Mouse (Mus musculus) mouse trophoblast stem cell (cell line): ENCODE data around the gene Znhit6.

Source experiments
- in situ Hi-C, 2 experiments: fragments of 300-500 bp; cut with MseI, MboI; formaldehyde crosslinking; loops; 2 replicates in 1 of 2; 3 replicates in 1 of 2; pipeline ENCODE4 v1.15.1; 2025

The Znhit6 gene

GRCm38 (mm10) chr3:145641036-145641685 lies 65.2 kb downstream of the Znhit6 start:
- in situ Hi-C loops, result no loop called here

- in situ Hi-C loops, result no loop called here
Measured at GRCm38 (mm10) chr3:145641878-145642277, 65.9 kb downstream of the Znhit6 start.

DNA sequence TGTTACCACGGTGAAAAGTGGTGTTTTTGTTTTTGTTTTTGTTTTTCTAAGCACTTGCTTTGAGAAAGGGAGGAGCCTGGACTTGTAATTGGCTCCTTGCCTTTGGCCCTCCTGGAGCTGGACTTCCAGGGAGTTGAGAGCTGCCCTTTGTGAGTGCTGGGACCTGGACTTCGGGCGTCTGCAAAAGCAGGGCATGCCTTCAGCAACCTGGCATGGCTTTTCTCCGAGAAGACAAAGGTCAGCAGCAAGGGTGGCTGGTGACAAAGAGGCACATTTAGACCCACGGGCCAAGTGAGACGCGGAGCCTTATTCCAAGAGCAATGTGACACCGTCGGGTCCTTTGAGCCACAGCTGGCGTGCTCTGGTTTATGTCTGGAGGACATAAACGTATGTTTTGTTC lies 66.9 kb downstream of the Znhit6 start:
- in situ Hi-C loops, result no loop called here

DNA sequence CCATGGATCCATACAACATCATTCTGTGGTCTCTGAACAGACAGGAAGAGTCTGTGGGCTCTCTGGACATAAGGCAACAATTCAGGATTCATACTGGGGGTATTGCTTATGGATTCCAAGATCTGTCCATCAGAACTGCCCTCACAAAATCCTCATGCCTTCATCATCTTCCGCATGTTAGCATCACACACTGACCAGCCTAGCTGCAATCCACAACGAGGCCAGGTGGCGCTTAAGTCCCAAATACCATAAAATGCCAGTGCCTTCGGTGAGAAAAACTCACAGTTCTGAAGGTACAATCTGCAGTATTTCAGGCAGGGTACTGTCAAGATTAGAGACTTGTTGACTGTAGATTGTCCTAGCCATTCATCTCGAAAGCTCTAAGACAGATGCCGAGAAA lies 69.5 kb downstream of the Znhit6 start:
- in situ Hi-C loops, result no loop called here

- in situ Hi-C loops, result no loop called here
Measured at GRCm38 (mm10) chr3:145646009-145646408, 70.0 kb downstream of the Znhit6 start.

DNA sequence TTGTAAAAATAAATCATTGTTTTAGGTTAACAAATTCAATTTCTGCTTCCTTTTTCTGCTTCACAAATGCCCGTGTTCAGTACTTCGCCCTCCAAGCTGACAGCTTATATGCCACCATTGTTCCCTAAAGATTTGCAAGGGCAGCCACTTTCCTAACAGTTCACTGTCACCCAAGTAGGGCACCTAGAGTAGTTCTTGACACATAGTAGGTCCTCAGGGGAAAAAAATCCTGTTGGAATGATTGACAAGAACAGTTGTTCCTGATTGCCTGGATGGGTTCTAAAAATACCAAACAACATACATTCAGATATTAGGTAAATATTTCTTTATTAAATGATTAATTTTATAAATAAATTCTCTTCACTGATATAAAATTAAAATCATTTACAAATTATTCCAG lies 70.7 kb downstream of the Znhit6 start:
- in situ Hi-C loops, result no loop called here

DNA sequence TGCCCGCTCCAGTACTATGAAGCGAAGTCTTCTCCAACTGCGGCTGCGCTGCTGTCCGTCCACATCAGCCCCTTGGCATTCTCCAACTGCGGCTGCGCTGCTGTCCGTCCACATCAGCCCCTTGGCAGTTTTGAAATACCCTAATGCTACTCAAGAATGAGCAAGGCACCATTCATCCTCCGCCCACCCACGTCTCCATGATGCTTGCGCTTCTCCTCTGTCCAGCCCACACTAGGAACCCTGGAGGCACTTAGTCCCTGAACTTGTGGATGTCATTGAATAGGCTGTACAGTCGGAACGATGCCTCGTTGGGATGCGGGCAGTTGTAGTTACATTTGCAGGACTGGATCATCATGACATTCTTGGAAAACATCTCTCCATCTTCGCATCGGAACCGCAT lies 71.4 kb downstream of the Znhit6 start:
- in situ Hi-C loops, result no loop called here

DNA sequence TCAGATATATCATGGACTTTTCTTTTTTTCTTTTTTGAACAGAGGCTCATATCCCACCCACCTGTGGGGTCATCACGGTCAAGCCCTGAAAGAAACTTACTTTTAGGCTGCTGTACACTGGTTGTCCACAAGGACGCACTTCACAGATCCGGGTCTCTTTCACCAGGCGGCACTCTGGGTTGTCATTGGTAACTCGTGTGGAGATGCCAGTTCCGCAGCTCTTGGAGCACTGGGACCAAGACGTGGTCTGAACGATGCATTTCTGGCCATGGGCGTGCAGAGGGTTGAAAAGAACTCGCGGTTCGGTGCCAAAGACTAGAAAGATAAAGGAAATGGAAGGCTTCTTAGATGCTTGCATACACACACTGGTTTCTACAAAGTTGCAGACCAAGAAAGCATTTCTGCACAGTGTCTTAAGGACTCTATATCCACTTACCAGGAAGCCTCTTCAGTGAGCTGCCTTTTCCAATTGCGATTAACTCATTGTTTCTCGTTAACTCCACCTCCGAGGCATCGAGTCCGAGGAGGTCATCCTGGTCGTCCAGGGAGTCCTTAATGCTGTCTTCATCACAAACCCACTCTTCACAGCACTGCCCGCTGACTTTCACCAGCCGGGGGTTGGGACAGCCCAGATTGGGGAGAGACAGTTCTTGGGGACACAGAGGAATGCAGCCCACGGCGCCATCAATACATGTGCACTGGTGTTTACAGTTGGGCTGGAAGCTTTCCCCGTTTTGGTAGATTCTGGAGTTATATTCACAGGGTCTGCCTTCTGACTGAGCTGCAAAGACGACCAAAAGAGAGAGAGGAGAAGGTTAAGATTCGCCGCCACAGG lies 72.3 kb downstream of the Znhit6 start:
- in situ Hi-C loops, result no loop called here

DNA sequence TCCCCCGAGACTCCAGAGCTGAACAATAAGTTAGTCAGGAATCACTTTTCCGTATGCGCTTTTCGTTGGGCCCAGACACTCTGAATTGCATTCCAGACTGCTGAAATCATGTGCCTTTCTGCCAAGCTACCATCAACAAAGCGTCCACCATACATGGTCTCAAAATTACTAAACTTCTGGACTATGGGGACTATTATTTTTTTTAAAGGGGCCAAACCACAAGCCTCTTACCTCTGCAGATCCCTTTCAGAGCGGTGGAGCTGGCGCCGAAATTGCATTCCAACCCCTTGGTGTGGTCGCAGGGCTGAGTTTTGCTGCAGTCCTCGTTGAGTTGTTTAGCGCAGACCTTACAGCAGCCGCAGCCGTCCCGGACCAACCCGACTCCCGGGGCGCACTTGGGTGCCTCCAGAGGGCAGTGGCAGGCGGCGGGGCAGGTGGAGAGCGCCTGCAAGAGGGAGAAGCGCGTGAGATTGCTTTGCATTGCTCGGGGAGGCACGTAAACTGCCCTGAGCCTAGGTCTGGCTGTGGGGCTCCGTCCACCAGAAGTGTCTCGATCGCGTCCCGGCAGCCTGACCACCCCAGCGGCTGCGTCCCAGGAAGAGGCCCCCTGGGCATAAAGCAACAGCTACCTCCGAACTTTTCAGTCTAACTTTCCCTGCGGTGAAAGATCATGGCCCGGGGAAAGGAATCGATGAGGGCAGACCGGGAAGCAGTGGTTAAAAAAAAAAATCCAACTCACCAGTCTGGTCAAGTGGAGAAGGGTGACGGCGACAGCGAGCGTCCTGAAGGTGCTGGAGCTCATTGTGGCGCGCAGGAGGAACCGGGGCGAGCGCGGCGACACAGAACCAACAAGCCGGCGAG lies 73.2 kb downstream of the Znhit6 start:
- in situ Hi-C loops, result no loop called here

DNA sequence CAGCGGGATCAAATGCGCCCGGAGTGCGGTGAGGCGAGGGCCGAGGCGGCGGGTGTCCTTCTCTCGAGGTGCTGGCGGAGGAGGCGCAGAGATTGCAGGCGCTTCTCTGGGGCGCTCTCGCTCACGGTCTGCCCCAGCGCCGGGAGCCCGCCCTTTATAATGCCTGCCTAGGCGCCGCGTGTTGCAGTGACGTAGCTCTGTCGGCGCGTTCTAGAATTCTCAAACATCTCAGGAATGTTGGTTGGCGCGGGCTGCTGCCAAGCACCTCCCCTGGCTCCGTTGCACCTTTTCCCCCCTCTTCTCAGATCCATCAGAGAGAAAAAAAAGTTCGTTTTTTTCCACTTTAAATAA lies 73.8 kb downstream of the Znhit6 start, which contains the start of gene Ccn1:
TSS of gene Ccn1 (minus strand) at position 130 of the 351 bp plus-strand sequence.
- in situ Hi-C loops, result no loop called here

- in situ Hi-C loops, result no loop called here
Measured at GRCm38 (mm10) chr3:145650298-145651011, 74.5 kb downstream of the Znhit6 start.

DNA sequence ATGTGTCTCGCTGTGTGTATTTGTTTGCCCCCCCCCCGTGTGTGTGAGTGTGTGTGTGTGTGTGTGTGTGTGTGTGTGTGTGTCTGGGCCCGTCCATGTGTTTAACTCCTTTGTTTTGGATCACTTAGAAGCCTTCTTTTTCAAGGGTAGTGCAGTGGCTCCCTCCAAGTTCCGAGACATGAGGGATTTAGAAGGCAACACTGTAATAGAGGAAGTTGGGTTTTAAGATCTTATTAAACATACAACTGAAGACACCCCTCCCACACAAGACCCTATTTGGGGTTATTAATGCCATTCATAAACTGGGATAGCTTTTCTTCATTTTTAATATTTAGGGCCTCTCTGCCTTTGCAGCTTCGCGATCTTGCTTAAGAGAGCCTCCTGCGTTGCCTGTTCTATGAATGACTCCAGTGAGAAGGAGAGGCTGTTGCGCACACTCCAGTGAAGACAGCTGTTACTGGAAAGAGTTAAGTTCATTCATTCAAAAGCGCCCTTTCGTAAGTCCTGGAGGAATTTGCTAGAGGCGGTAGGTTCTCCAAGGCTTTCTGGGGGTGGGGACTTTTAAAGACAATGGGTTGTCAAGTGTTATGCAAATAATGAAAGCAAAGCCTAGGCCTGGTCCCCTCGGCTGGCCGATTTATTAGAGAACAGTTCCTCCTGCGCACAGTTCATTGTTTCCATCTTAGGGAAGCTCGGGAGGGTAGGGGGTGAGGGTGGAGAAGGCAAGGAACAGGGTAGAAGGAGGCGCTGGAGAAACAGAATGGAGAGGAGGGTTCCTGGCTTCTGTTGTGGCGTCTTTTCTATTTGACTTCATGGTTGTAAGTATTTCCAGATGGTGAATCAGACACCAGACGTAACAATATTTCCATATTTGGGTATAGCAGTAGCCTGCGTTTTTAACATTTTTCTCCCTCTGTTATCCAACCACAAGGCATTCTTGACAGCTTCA lies 75.3 kb downstream of the Znhit6 start:
- in situ Hi-C loops, result no loop called here

DNA sequence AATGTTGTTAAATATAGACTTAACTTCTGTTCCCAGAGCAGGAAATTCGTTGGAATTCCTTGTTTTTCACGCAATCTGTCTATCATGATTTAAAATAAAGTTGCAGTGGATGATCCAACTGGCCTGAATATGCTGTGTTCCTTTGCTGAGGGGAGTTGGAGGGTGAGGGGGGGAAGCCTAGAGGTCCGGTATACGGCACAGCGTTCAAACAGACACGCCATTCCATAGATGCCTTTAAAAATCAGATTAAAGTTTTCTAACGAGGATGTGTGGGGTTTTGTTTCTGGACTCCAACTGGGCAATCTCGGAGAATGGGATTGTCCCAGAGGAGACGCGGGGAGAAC lies 75.9 kb downstream of the Znhit6 start:
- in situ Hi-C loops, result no loop called here

- in situ Hi-C loops, result no loop called here
Measured at GRCm38 (mm10) chr3:145652322-145653131, 76.5 kb downstream of the Znhit6 start.

- in situ Hi-C loops, result no loop called here
Measured at GRCm38 (mm10) chr3:145653191-145653940, 77.4 kb downstream of the Znhit6 start.

DNA sequence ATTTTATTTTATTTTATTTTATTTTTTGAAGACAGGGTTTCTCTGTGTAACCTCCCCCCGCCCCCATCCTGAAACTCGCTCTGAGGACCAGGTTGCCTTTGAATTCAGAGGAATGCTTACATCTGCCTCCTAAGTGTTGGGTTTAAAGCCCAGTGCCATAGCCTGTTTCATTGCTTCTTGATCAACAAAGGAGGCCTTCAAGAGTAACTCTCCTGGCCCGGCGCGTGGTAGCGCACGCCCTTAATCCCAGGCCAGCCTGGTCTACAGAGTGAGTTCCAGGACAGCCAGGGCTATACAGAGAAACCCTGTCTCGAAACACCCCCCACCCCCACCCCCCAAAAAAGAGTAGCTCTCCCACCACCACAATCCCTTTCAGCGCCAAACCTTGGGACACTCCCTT lies 78.0 kb downstream of the Znhit6 start:
- in situ Hi-C loops, result no loop called here
